Mouse (Mus musculus) cerebellum, adult 9-11 months (tissue): ENCODE data around the gene Sgo1.

Source experiments
- DNase-seq: peaks from one replicate; pipeline ENCODE4 v3.0.0; 2022

The Sgo1 gene

GRCm38 (mm10) chr17:53643360-53643759, 45.8 kb downstream of the Sgo1 start:
- no peak for DNase-seq

DNA sequence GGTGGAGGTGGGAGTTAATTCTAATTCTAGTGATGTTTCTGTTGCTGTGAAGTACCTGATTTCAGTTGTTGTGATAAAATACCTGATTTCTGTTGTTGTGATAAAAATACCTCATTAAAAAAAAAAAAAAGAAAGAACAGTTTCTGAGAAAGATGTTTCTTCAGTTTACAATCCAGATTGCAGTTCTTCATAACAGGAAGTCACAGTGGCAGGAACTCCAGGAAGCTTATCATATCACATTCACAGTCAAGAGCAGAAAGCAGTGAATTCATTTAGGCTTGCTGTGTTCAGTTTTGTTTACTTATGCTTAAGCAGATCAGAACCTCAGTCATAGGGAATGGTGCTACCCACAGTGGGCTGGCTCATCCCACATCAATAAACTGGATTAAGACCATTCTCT, 57.8 kb downstream of the Sgo1 start:
- DNase-seq: no peak

DNA sequence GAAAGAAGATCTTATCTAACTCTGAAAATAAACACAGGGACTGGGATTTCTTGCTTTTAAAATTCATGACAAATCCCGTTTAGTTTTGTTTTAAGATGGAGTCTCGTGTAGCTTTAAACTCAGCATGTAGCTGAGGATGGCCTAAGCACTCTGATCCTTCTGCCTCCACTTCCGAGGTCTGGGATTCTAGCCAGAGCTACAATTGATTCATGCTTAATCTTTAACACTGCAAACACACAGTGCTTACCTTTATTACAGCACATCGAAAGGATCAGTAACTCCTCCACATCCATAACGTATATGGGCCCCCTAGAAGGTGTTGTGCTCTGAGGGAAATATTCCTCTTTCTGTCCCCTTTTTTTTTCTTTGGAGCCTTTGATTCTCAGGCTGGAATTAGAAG, 61.0 kb downstream of the Sgo1 start:
- DNase-seq: peak; percentile 41

DNA sequence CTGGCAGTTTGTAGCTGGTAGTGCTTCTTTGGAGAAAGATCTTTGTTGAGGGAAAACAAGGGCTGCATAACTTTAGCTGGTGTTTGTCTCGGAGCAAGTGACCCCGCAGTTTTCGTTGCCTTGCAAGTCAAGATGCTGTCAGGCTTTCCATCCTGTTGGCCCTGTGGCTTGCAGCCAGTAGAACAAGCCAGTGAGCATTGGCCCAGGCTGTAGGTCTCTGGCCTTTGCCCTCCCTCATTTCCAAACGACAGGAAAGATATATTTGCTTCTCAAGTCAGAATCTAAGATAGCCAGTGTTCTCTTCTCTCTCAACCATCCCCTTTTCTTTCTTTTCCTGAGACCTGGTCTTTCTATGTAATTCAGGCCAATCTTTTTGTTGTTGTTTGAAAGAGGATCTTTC, 61.6 kb downstream of the Sgo1 start:
- peak; percentile 26 for DNase-seq

- no peak for DNase-seq
Observed at GRCm38 (mm10) chr17:53626160-53626559, 63.0 kb downstream of the Sgo1 start.
